Mouse (Mus musculus) ES-Bruce4 (cell line): ENCODE measurements around the gene Sgpp2.

ENCODE experiments used
- CTCF ChIP-seq: IDR thresholded peaks from one replicate; pipeline ENCODE4 v1.8.1; 2011; ENCODE audit warnings: low read depth, low read length
- POLR2A ChIP-seq: IDR thresholded peaks from one replicate; pipeline ENCODE4 v1.8.1; 2011; ENCODE audit warnings: low read length; ENCODE audit not compliant: insufficient read depth

DNA sequence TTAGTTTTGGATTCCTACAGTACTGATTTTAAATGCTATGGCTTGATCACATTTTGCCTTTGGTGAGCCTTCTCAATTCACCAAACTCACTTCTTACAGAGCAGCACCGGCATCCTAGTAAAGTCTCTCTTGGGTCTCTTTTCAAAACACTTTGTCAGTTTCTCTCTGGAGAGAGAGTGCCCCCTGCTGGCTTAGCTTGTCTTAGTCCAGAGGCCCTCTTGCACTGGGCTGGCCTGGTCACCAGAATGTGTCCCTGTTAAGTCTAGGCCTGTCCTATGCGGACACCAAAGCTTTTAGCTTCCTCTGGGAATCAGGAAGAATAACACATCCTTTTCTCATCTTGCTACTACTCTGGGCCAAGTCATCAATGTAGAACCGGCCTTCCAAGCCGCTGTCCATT lies 109.4 kb downstream of the Sgpp2 start:
- TF ChIP-seq POLR2A: no peak
- peak; percentile 61 for TF ChIP-seq CTCF
